Mouse (Mus musculus) spleen, adult 12 weeks (tissue): ENCODE measurements at regions not wholly inside any gene's neighbourhood (a gene's known extent, or its start where the extent isn't known, plus 50 kb on each side); places are given as distances from the start of the nearest gene placed in this dataset.

ENCODE experiments used
- DNase-seq: peaks from one replicate; pipeline ENCODE4 v3.0.0; 2022; ENCODE audit warnings: low spot score

GRCm38 (mm10) chr3:148324911-148325621 lies 665.3 kb downstream of the Adgrl2 start:
- DNase-seq, result no peak

GRCm38 (mm10) chr3:148321894-148322293 lies 668.5 kb downstream of the Adgrl2 start:
- DNase-seq, result no peak

- no peak for DNase-seq
Observed at GRCm38 (mm10) chr3:148316198-148316597, 674.2 kb downstream of the Adgrl2 start.

- no peak for DNase-seq
Observed at GRCm38 (mm10) chr3:148315286-148315685, 675.1 kb downstream of the Adgrl2 start.

- no peak for DNase-seq
Observed at GRCm38 (mm10) chr3:148295515-148295914, 694.8 kb downstream of the Adgrl2 start.

GRCm38 (mm10) chr3:148278978-148279377 lies 711.4 kb downstream of the Adgrl2 start:
- no peak for DNase-seq

GRCm38 (mm10) chr3:148272159-148272848 lies 718.1 kb downstream of the Adgrl2 start:
- DNase-seq, result no peak

GRCm38 (mm10) chr3:148268812-148269211 lies 721.5 kb downstream of the Adgrl2 start:
- DNase-seq, result no peak

GRCm38 (mm10) chr3:148259211-148259610 lies 731.1 kb downstream of the Adgrl2 start:
- DNase-seq, result no peak

- DNase-seq, result no peak
Observed at GRCm38 (mm10) chr3:148248617-148249016, 741.7 kb downstream of the Adgrl2 start.

- no peak for DNase-seq
Observed at GRCm38 (mm10) chr3:148246786-148247185, 743.6 kb downstream of the Adgrl2 start.

- no peak for DNase-seq
Observed at GRCm38 (mm10) chr3:148238093-148238492, 752.3 kb downstream of the Adgrl2 start.

- no peak for DNase-seq
Observed at GRCm38 (mm10) chr3:148237555-148237954, 752.8 kb downstream of the Adgrl2 start.

GRCm38 (mm10) chr3:148233616-148234015 lies 756.7 kb downstream of the Adgrl2 start:
- DNase-seq, result no peak

GRCm38 (mm10) chr3:148229192-148229591 lies 761.2 kb downstream of the Adgrl2 start:
- DNase-seq, result no peak

- no peak for DNase-seq
Observed at GRCm38 (mm10) chr3:148228002-148228707, 762.2 kb downstream of the Adgrl2 start.

GRCm38 (mm10) chr3:148220826-148221225 lies 769.5 kb downstream of the Adgrl2 start:
- DNase-seq, result no peak

GRCm38 (mm10) chr3:148220024-148220590 lies 770.2 kb downstream of the Adgrl2 start:
- DNase-seq, result no peak

- no peak for DNase-seq
Observed at GRCm38 (mm10) chr3:148202148-148202547, 788.2 kb downstream of the Adgrl2 start.

- no peak for DNase-seq
Observed at GRCm38 (mm10) chr3:148186704-148187103, 803.7 kb downstream of the Adgrl2 start.

GRCm38 (mm10) chr3:148167556-148167955 lies 822.8 kb downstream of the Adgrl2 start:
- no peak for DNase-seq

GRCm38 (mm10) chr3:148159059-148159458 lies 831.3 kb downstream of the Adgrl2 start:
- DNase-seq, result no peak

GRCm38 (mm10) chr3:148158533-148158932 lies 831.8 kb downstream of the Adgrl2 start:
- no peak for DNase-seq
